Mouse (Mus musculus): ENCODE measurements at regions not wholly inside any gene's neighbourhood (a gene's known extent, or its start where the extent isn't known, plus 50 kb on each side); places are given as distances from the start of the nearest gene placed in this dataset.

- no peaks in the 10 kb centered on the region for H3K36me3 ChIP-seq (replicated peaks)
- H3K9me3 ChIP-seq (replicated peaks), result no peaks in the 10 kb centered on the region
- no peaks in the 10 kb centered on the region for H3K4me1 ChIP-seq (replicated peaks)
- no peak overlapping the region for H3K9ac ChIP-seq
- H3K27me3 ChIP-seq, result no peaks in the 10 kb centered on the region
- no peak for ATAC-seq (ENCODE audit: insufficient read depth)
- H3K4me2 ChIP-seq, result no peak overlapping the region
- WGBS (ENCODE audit: insufficient replicate concordance), result 38% methylated on average over 2 of the region's 2 CpGs
- H3K27ac ChIP-seq (replicated peaks), result no peak overlapping the region
- no peak overlapping the region for H3K4me3 ChIP-seq (replicated peaks)
Observed at GRCm38 (mm10) chr15:67743332-67743731, 1242.6 kb upstream of the Lrrc6 start.

GRCm38 (mm10) chr15:67732988-67733387 lies 1232.3 kb upstream of the Lrrc6 start:
- Histone ChIP-seq H3K27me3 (no peaks in the 10 kb centered on the region), H3K27ac (replicated peaks) (no peak overlapping the region), H3K4me1 (replicated peaks) (no peaks in the 10 kb centered on the region), H3K9me3 (replicated peaks) (no peaks in the 10 kb centered on the region), H3K4me3 (replicated peaks) (no peak overlapping the region), H3K4me2 (no peak overlapping the region), H3K9ac (no peak overlapping the region), H3K36me3 (replicated peaks) (no peaks in the 10 kb centered on the region)
- no peak for ATAC-seq (ENCODE audit: insufficient read depth)
- 3% methylated on average over 1 of the region's 1 CpGs for WGBS (ENCODE audit: insufficient replicate concordance)

- Histone ChIP-seq H3K4me1 (replicated peaks) (no peaks in the 10 kb centered on the region), H3K4me3 (replicated peaks) (no peak overlapping the region), H3K36me3 (replicated peaks) (no peaks in the 10 kb centered on the region), H3K27ac (replicated peaks) (no peak overlapping the region), H3K9me3 (replicated peaks) (no peaks in the 10 kb centered on the region), H3K9ac (no peak overlapping the region), H3K4me2 (no peak overlapping the region), H3K27me3 (no peaks in the 10 kb centered on the region)
- 75% methylated on average over 8 of the region's 8 CpGs for WGBS (ENCODE audit: insufficient replicate concordance)
- ATAC-seq (ENCODE audit: insufficient read depth), result no peak
Observed at GRCm38 (mm10) chr15:67729492-67729891, 1228.8 kb upstream of the Lrrc6 start.

- Histone ChIP-seq H3K36me3 (replicated peaks) (no peaks in the 10 kb centered on the region), H3K27me3 (no peaks in the 10 kb centered on the region), H3K9me3 (replicated peaks) (no peaks in the 10 kb centered on the region), H3K4me1 (replicated peaks) (no peaks in the 10 kb centered on the region), H3K4me3 (replicated peaks) (no peak overlapping the region), H3K4me2 (no peak overlapping the region), H3K27ac (replicated peaks) (no peak overlapping the region), H3K9ac (no peak overlapping the region)
- WGBS (ENCODE audit: insufficient replicate concordance), result 46% methylated on average over 5 of the region's 5 CpGs
- ATAC-seq (ENCODE audit: insufficient read depth), result no peak
Observed at GRCm38 (mm10) chr15:67725239-67725638, 1224.5 kb upstream of the Lrrc6 start.

- Histone ChIP-seq H3K4me3 (replicated peaks) (no peak overlapping the region), H3K27me3 (no peaks in the 10 kb centered on the region), H3K9ac (no peak overlapping the region), H3K27ac (replicated peaks) (no peak overlapping the region), H3K9me3 (replicated peaks) (no peaks in the 10 kb centered on the region), H3K36me3 (replicated peaks) (no peaks in the 10 kb centered on the region), H3K4me2 (no peak overlapping the region), H3K4me1 (replicated peaks) (no peaks in the 10 kb centered on the region)
- 53% methylated on average over 3 of the region's 3 CpGs for WGBS (ENCODE audit: insufficient replicate concordance)
- ATAC-seq (ENCODE audit: insufficient read depth), result no peak
Observed at GRCm38 (mm10) chr15:67714203-67714602, 1213.5 kb upstream of the Lrrc6 start.

- Histone ChIP-seq H3K9ac (no peak overlapping the region), H3K27me3 (no peaks in the 10 kb centered on the region), H3K9me3 (replicated peaks) (no peaks in the 10 kb centered on the region), H3K4me2 (no peak overlapping the region), H3K36me3 (replicated peaks) (no peaks in the 10 kb centered on the region), H3K27ac (replicated peaks) (no peak overlapping the region), H3K4me1 (replicated peaks) (no peaks in the 10 kb centered on the region), H3K4me3 (replicated peaks) (no peak overlapping the region)
- no peak for ATAC-seq (ENCODE audit: insufficient read depth)
- WGBS (ENCODE audit: insufficient replicate concordance), result 37% methylated on average over 1 of the region's 1 CpGs
Observed at GRCm38 (mm10) chr15:67686140-67686539, 1185.4 kb upstream of the Lrrc6 start.

GRCm38 (mm10) chr15:67673276-67673675 lies 1172.6 kb upstream of the Lrrc6 start:
- Histone ChIP-seq H3K9ac (no peak overlapping the region), H3K36me3 (replicated peaks) (no peaks in the 10 kb centered on the region), H3K4me2 (no peak overlapping the region), H3K27ac (replicated peaks) (no peak overlapping the region), H3K9me3 (replicated peaks) (no peaks in the 10 kb centered on the region), H3K27me3 (no peaks in the 10 kb centered on the region), H3K4me3 (replicated peaks) (no peak overlapping the region), H3K4me1 (replicated peaks) (no peaks in the 10 kb centered on the region)
- WGBS (ENCODE audit: insufficient replicate concordance), result 93% methylated on average over 2 of the region's 2 CpGs
- no peak for ATAC-seq (ENCODE audit: insufficient read depth)

GRCm38 (mm10) chr15:67636155-67636554 lies 1135.4 kb upstream of the Lrrc6 start:
- Histone ChIP-seq H3K4me1 (replicated peaks) (no peaks in the 10 kb centered on the region), H3K36me3 (replicated peaks) (no peaks in the 10 kb centered on the region), H3K9ac (no peak overlapping the region), H3K27ac (replicated peaks) (no peak overlapping the region), H3K4me2 (no peak overlapping the region), H3K9me3 (replicated peaks) (no peaks in the 10 kb centered on the region), H3K4me3 (replicated peaks) (no peak overlapping the region), H3K27me3 (no peaks in the 10 kb centered on the region)
- WGBS (ENCODE audit: insufficient replicate concordance), result 8% methylated on average over 1 of the region's 1 CpGs
- ATAC-seq (ENCODE audit: insufficient read depth), result no peak

- Histone ChIP-seq H3K36me3 (replicated peaks) (no peaks in the 10 kb centered on the region), H3K4me1 (replicated peaks) (no peaks in the 10 kb centered on the region), H3K4me3 (replicated peaks) (no peak overlapping the region), H3K9ac (no peak overlapping the region), H3K27me3 (no peaks in the 10 kb centered on the region), H3K9me3 (replicated peaks) (no peaks in the 10 kb centered on the region), H3K4me2 (no peak overlapping the region), H3K27ac (replicated peaks) (no peak overlapping the region)
- WGBS (ENCODE audit: insufficient replicate concordance), result 37% methylated on average over 3 of the region's 3 CpGs
- no peak for ATAC-seq (ENCODE audit: insufficient read depth)
Observed at GRCm38 (mm10) chr15:67626704-67627287, 1126.1 kb upstream of the Lrrc6 start.

- no peaks in the 10 kb centered on the region for H3K27me3 ChIP-seq
- H3K4me3 ChIP-seq (replicated peaks), result no peak overlapping the region
- H3K4me2 ChIP-seq, result no peak overlapping the region
- no peak overlapping the region for H3K9ac ChIP-seq
- H3K27ac ChIP-seq (replicated peaks), result no peak overlapping the region
- H3K4me1 ChIP-seq (replicated peaks), result no peaks in the 10 kb centered on the region
- WGBS (ENCODE audit: insufficient replicate concordance), result 36% methylated on average over 3 of the region's 3 CpGs
- no peak for ATAC-seq (ENCODE audit: insufficient read depth)
- no peaks in the 10 kb centered on the region for H3K9me3 ChIP-seq (replicated peaks)
- no peaks in the 10 kb centered on the region for H3K36me3 ChIP-seq (replicated peaks)
Observed at GRCm38 (mm10) chr15:67611896-67612295, 1111.2 kb upstream of the Lrrc6 start.

GRCm38 (mm10) chr15:67598426-67598825 lies 1097.7 kb upstream of the Lrrc6 start:
- H3K36me3 ChIP-seq (replicated peaks), result no peaks in the 10 kb centered on the region
- no peak overlapping the region for H3K27ac ChIP-seq (replicated peaks)
- H3K4me1 ChIP-seq (replicated peaks), result no peaks in the 10 kb centered on the region
- H3K4me2 ChIP-seq, result no peak overlapping the region
- no peak overlapping the region for H3K9ac ChIP-seq
- ATAC-seq (ENCODE audit: insufficient read depth), result no peak
- 59% methylated on average over 4 of the region's 4 CpGs for WGBS (ENCODE audit: insufficient replicate concordance)
- no peaks in the 10 kb centered on the region for H3K27me3 ChIP-seq
- no peak overlapping the region for H3K4me3 ChIP-seq (replicated peaks)
- H3K9me3 ChIP-seq (replicated peaks), result no peaks in the 10 kb centered on the region

- Histone ChIP-seq H3K27ac (replicated peaks) (no peak overlapping the region), H3K9me3 (replicated peaks) (no peaks in the 10 kb centered on the region), H3K9ac (no peak overlapping the region), H3K4me3 (replicated peaks) (no peak overlapping the region), H3K27me3 (no peaks in the 10 kb centered on the region), H3K4me1 (replicated peaks) (no peaks in the 10 kb centered on the region), H3K4me2 (no peak overlapping the region), H3K36me3 (replicated peaks) (no peaks in the 10 kb centered on the region)
- 68% methylated on average over 1 of the region's 1 CpGs for WGBS (ENCODE audit: insufficient replicate concordance)
- ATAC-seq (ENCODE audit: insufficient read depth), result no peak
Observed at GRCm38 (mm10) chr15:67576581-67576980, 1075.9 kb upstream of the Lrrc6 start.
